Mouse (Mus musculus): ENCODE results near the gene Cntnap2.

- TF ChIP-seq CTCF (IDR thresholded peaks at IDR 0.05; ENCODE audit: low read depth, low read length) (no peak), POLR2AphosphoS5 (IDR thresholded peaks at IDR 0.05; ENCODE audit: insufficient replicate concordance, low read depth, low read length) (no peak), GATA1 (IDR thresholded peaks at IDR 0.05; ENCODE audit: borderline replicate concordance, low read length) (no peak), GATA2 (IDR thresholded peaks at IDR 0.05; ENCODE audit: borderline replicate concordance, low read depth, low read length) (no peak)
These were observed 1646.8 kb downstream of the Cntnap2 start for GRCm38 (mm10) chr6:46705926-46706325.

All from G1E (cell line).